Mouse (Mus musculus) heart, embryonic 13.5 days (tissue): ENCODE measurements around the gene Ccdc3. TPM values are rescaled to one million over a fixed set of nuclear protein-coding genes. Genes with fewer than 3 reads are reported as not detected.

Source experiments
- ATAC-seq: fragments of 200-750 bp; cut with Nextera tagmentation; 2 replicates; pipeline ENCODE4 v1.8.0; 2017; ENCODE audit warnings: moderate TSS enrichment; ENCODE audit not compliant: insufficient number of reproducible peaks, low FRiP score, low TSS enrichment; ENCODE audit errors: extremely low read depth
- H3K27ac ChIP-seq: fragments of 300-500 bp; sonication (generic); replicated peaks from 2 replicates; pipeline ENCODE4 v1.5.1; 2015; ENCODE audit warnings: moderate library complexity, mild to moderate bottlenecking, inconsistent platforms
- H3K27me3 ChIP-seq: fragments of 300-500 bp; sonication (generic); replicated peaks from 2 replicates; pipeline ENCODE4 v1.6.1; 2015; ENCODE audit warnings: mild to moderate bottlenecking, inconsistent platforms
- H3K36me3 ChIP-seq: fragments of 300-500 bp; sonication (generic); 2 replicates; pipeline ENCODE4 v1.6.1; 2015; ENCODE audit warnings: mild to moderate bottlenecking, inconsistent platforms
- H3K4me1 ChIP-seq: fragments of 300-500 bp; sonication (generic); 2 replicates; pipeline ENCODE4 v1.6.1; 2015; ENCODE audit warnings: inconsistent platforms
- H3K4me2 ChIP-seq: fragments of 300-500 bp; sonication (generic); 2 replicates; pipeline ENCODE4 v1.6.1; 2015; ENCODE audit warnings: inconsistent platforms, mild to moderate bottlenecking, moderate library complexity
- H3K4me3 ChIP-seq: fragments of 300-500 bp; sonication (generic); 2 replicates; pipeline ENCODE4 v1.5.1; 2015; ENCODE audit warnings: moderate library complexity, mild to moderate bottlenecking, inconsistent platforms
- H3K9ac ChIP-seq: fragments of 300-500 bp; sonication (generic); 2 replicates; pipeline ENCODE4 v1.6.1; 2015; ENCODE audit warnings: inconsistent platforms, mild to moderate bottlenecking, moderate library complexity
- H3K9me3 ChIP-seq: fragments of 300-500 bp; sonication (generic); 2 replicates; pipeline ENCODE4 v1.6.1; 2016; ENCODE audit warnings: inconsistent platforms
- WGBS: fragments of 180-500 bp; shearing (Covaris S2); methylation state at CpG from one replicate; pipeline ENCODE4 v1.1.7; 2015; ENCODE audit warnings: mixed read lengths; 5-methylcytosine and 5-hydroxymethylcytosine counted together
- polyA plus RNA-seq: library from polyadenylated mRNA; unstranded; fragments of >200 nt; fragmentation: Nextera tagmentation; extraction: Ambion mirVana; gene quantifications from 2 replicates; pipeline ENCODE4 v1.2.1, GENCODE M21; 2015

The Ccdc3 gene
- polyA plus RNA-seq, 1 experiment from 2014 or later = 10.6 TPM

DNA sequence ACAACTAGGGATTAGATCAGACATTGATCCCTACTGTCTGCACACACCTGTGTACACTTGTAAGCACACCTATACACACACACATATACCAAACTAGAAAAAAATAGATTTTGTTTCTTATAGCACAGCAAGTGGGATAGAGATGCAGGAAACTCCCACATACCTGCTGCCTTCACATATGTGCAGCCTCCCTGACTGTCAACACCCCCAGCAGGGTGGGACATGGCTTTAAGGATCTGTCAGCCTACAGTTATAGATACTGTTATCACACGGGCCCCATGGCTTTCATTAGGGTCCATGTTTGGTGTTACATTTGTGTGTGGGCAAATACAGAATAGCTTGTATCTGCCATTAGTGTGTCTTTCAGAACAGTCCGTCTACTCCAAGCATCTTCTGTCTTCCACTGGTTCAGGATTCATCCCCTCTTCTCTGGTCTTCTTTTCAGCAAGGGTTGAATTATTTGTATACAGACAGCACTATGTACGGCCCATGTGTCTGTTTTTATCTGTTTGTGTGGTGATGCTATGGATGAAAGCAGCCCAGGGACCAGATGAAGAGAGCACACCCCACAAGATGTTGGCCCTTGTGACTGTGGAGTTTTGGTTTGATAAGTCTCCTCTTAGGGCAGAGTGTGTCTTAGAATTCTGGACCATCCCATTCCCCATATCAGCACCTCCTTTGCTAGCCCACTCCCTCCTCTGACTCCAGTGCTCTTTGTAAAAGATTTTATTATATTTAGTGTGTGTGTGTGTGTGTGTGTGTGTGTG lies 24.5 kb downstream of the Ccdc3 start:
- no peaks in the 10 kb centered on the region for H3K27me3 ChIP-seq
- H3K4me3 ChIP-seq = no peak overlapping the region
- H3K9me3 ChIP-seq = no peaks in the 10 kb centered on the region
- H3K4me1 ChIP-seq = peaks cover 28% of the 10 kb centered on the region
- no peak overlapping the region for H3K4me2 ChIP-seq
- no peak for ATAC-seq
- H3K9ac ChIP-seq = no peak overlapping the region
- H3K36me3 ChIP-seq = no peaks in the 10 kb centered on the region
- H3K27ac ChIP-seq = no peak overlapping the region
- WGBS = 48% methylated on average over 3 of the region's 3 CpGs

DNA sequence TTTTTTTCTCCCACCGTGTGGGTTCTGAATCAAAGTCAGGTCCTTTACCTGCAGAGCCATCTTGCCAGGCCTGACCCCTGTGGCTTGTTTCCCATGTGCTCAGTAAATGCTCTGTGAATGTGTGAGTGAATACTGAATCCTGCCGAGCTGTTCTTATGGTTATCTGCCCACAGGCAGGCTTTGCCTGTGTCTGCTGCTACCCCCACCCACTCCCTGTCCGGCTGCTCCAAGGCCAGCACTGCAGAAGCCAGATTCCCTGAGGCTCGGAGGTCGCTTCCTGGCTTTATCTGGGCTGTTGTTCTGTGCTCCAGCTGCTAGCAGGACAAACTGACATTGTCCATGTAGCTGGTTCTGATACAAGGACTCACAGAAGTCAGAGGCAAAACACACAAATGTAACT lies 25.2 kb downstream of the Ccdc3 start:
- H3K27me3 ChIP-seq = no peaks in the 10 kb centered on the region
- H3K4me2 ChIP-seq = no peak overlapping the region
- H3K9me3 ChIP-seq = no peaks in the 10 kb centered on the region
- no peak overlapping the region for H3K9ac ChIP-seq
- ATAC-seq = no peak
- H3K36me3 ChIP-seq = no peaks in the 10 kb centered on the region
- WGBS = 19% methylated on average over 5 of the region's 5 CpGs
- peaks cover 23% of the 10 kb centered on the region for H3K4me1 ChIP-seq
- no peak overlapping the region for H3K4me3 ChIP-seq
- H3K27ac ChIP-seq = no peak overlapping the region; the same call in 1 of the 2 replicates

DNA sequence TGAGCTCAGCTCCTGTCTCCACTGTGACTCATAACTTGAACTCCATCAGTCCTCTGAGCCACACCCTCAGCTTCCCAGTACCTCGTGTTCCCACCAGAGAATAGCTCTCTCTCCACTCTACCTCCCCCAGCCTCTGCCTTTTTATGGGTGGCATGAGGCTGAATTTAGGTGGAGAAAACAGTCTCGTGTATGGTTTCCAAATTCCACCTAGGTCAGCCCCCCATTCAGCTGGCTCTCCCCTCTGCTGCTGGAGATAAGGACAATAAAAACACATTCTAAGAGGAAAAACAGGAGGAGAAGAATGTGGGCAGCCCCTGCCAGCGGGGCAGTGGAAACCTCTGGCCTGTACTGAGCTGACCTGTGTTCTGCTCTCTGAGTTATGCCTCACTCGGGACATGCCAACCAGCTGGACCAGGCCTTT lies 28.4 kb downstream of the Ccdc3 start:
- no peak overlapping the region for H3K4me3 ChIP-seq
- no peak overlapping the region for H3K27ac ChIP-seq
- WGBS = 28% methylated on average over 4 of the region's 4 CpGs
- H3K4me1 ChIP-seq = peaks cover 28% of the 10 kb centered on the region
- H3K4me2 ChIP-seq = no peak overlapping the region
- no peak overlapping the region for H3K9ac ChIP-seq
- no peaks in the 10 kb centered on the region for H3K36me3 ChIP-seq
- H3K27me3 ChIP-seq = no peaks in the 10 kb centered on the region
- H3K9me3 ChIP-seq = no peaks in the 10 kb centered on the region
- no peak for ATAC-seq

DNA sequence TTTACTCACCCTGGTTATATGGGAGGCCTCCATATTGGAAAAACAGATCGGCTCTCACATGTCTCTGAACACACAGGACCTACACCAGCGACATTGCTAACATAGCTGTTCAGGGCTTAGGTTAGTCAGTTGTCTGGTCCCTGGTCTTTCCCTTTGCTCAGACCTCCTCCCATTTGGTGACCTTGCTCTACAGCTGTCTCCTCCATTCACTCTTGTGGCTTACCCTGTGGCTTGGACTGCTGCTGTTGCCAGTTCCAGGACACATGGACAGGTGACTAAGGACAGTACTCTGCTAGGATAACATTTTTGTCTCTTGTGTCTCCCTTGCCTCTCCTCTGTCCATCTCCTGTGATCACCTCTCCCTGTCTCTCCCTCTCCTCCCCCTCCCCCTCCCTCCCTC lies 29.2 kb downstream of the Ccdc3 start:
- WGBS = 75% methylated on average over 2 of the region's 2 CpGs
- Histone ChIP-seq H3K4me3 (no peak overlapping the region), H3K9ac (no peak overlapping the region), H3K4me2 (no peak overlapping the region), H3K27ac (no peak overlapping the region), H3K27me3 (no peaks in the 10 kb centered on the region), H3K4me1 (peaks cover 31% of the 10 kb centered on the region), H3K36me3 (no peaks in the 10 kb centered on the region), H3K9me3 (no peaks in the 10 kb centered on the region)
- ATAC-seq = no peak

- peaks cover 12% of the 10 kb centered on the region for H3K4me1 ChIP-seq
- ATAC-seq = no peak
- H3K36me3 ChIP-seq = no peaks in the 10 kb centered on the region
- no peak overlapping the region for H3K27ac ChIP-seq
- H3K4me2 ChIP-seq = no peak overlapping the region
- H3K4me3 ChIP-seq = no peak overlapping the region
- no peaks in the 10 kb centered on the region for H3K9me3 ChIP-seq
- no peaks in the 10 kb centered on the region for H3K27me3 ChIP-seq
- 53% methylated on average over 4 of the region's 4 CpGs for WGBS
- no peak overlapping the region for H3K9ac ChIP-seq
Observed at GRCm38 (mm10) chr2:5170815-5171214, 33.2 kb downstream of the Ccdc3 start.

DNA sequence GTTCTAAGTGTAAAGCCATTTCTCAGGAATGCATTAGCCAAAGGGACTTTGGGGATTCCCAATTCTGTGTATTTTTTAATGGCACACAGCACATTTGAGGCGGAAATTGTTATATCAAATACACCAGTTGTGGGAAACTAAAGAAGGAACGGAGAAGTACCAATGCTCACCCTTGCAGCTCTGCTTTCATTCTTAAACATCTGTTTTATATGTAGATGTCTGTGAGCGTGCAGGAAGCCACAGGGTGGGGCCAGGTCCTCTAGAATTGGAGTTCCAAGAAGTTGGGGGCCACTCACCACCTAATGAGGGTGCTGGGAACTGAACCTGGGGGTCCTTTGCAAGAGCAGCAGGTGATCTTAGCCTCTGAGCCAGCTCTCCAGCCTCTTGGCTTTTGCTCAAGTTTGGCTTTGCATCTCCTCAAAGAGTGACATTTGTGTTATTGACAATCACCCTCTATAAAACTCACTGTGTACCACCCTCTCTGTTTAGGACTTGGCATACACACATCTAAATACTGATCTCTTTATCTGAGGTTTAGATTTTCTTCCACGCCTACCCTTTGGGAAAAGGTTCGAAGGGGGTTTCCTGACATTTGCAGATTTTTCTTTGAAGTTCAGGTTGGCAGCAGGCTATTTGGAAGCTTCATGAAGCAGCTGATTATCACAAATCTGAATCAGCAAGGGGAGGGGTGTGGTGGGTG lies 33.9 kb downstream of the Ccdc3 start:
- Histone ChIP-seq H3K9me3 (no peaks in the 10 kb centered on the region), H3K27me3 (no peaks in the 10 kb centered on the region), H3K36me3 (no peaks in the 10 kb centered on the region), H3K4me2 (no peak overlapping the region), H3K9ac (no peak overlapping the region), H3K27ac (no peak overlapping the region), H3K4me3 (no peak overlapping the region), H3K4me1 (peaks cover 8% of the 10 kb centered on the region; the same call in 1 of the 2 replicates)
- WGBS = 74% methylated on average over 5 of the region's 5 CpGs
- no peak for ATAC-seq

DNA sequence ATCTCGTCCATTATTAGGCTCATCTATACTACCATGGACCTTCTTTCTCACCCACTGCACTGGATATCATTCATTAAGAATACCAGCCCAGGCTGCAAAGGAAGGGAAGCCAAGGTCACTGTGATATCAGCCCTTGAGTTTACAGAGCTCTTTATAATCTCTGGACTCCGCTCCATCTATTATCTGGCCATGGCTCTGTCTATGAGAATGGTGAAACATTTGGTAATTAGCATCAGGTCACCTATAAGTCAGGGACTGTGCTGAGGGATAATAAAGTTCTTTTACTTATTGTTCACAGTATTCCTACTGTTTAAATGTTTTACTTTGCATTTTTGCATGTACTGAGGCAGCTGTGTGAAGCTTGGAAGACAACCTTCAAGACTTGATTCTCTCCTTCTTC lies 35.2 kb downstream of the Ccdc3 start:
- WGBS = 66% methylated on average over 2 of the region's 2 CpGs
- Histone ChIP-seq H3K4me2 (no peak overlapping the region), H3K4me3 (no peak overlapping the region), H3K36me3 (no peaks in the 10 kb centered on the region), H3K27me3 (no peaks in the 10 kb centered on the region), H3K9ac (no peak overlapping the region), H3K9me3 (no peaks in the 10 kb centered on the region), H3K27ac (no peak overlapping the region), H3K4me1 (peaks cover 13% of the 10 kb centered on the region; the same call in 1 of the 2 replicates)
- ATAC-seq = no peak

DNA sequence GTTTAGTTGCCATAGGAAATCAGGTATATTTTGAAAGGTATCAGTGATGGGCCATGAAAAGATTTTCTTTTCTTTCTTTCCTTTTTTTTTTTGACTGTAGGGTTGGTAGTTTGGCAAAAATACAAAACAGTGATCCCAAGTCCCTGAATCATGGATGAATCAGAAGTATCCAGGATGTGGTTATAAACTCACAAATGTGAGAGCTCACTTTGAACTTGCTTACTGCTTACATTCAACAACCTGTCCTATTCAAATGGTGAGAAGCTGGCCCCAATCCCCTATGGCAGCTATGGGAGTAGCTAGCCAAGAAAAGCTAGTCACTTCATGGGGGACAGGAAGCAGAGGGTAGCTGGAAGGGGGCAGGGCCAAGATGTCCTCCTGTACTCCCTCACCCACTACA lies 37.1 kb downstream of the Ccdc3 start:
- Histone ChIP-seq H3K4me2 (no peak overlapping the region), H3K27ac (no peak overlapping the region), H3K4me1 (peaks cover 13% of the 10 kb centered on the region; the same call in 1 of the 2 replicates), H3K36me3 (no peaks in the 10 kb centered on the region), H3K9ac (no peak overlapping the region), H3K9me3 (no peaks in the 10 kb centered on the region), H3K27me3 (no peaks in the 10 kb centered on the region), H3K4me3 (no peak overlapping the region)
- no peak for ATAC-seq

DNA sequence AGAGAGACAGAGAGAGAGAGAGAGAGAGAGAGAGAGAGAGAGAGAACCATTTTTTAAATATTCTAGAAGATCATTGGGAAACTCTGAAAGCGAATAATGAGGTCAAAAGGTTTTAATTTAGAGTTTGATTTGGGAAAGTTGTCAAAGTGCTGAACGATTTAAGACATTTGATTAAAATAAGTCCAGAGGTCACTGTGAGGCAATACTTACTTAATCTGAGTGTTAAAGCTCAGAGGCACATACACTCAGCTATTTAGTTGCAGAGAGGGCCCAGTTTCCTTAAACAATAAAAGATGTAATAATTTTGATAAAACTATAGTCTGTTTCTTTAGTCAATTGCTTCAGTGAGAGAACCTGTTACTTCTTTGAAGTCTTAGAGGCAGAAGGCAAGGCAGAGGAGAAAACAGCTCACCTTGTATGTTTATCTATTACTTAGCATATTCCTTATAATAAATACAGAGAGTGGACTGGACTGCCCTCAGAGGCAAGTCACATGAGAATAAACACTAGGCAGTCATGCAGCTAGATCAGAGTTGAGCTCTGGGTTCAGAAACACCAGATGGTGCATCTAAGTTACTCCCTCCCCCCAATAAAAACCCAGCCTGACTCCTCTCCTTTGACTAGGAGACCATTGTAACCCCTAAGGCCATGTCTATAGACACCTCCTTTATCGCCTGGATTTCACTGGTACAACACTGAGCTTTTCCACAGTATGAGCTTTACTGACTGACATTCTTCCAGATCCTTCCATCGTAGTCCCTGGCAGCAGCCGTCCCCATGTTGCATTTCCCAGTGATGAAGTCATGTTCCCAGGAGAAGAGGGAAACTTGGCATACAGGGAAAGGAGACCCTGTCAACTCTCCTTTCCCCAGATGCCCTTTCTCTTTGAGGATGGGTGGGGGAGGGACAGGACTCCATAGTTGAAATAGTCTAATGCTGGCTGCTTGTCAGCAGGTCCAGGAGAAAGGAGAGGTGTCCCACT lies 44.2 kb downstream of the Ccdc3 start:
- WGBS = 56% methylated on average over 5 of the region's 5 CpGs
- H3K27ac ChIP-seq = peak overlapping the region; percentile 20
- peak; percentile 51; the same call in 1 of the 2 replicates for ATAC-seq
- H3K4me1 ChIP-seq = peaks cover 33% of the 10 kb centered on the region
- no peaks in the 10 kb centered on the region for H3K36me3 ChIP-seq
- no peaks in the 10 kb centered on the region for H3K9me3 ChIP-seq
- H3K4me2 ChIP-seq = no peak overlapping the region
- H3K27me3 ChIP-seq = no peaks in the 10 kb centered on the region
- H3K4me3 ChIP-seq = no peak overlapping the region
- H3K9ac ChIP-seq = no peak overlapping the region

- Histone ChIP-seq H3K27me3 (no peaks in the 10 kb centered on the region), H3K27ac (no peak overlapping the region), H3K9me3 (peaks cover 2% of the 10 kb centered on the region; the same call in 1 of the 2 replicates), H3K4me2 (no peak overlapping the region), H3K36me3 (no peaks in the 10 kb centered on the region), H3K4me1 (peaks cover 28% of the 10 kb centered on the region), H3K9ac (no peak overlapping the region), H3K4me3 (no peak overlapping the region)
- ATAC-seq = no peak
- 60% methylated on average over 4 of the region's 4 CpGs for WGBS
Observed at GRCm38 (mm10) chr2:5184166-5184565, 46.6 kb downstream of the Ccdc3 start.

GRCm38 (mm10) chr2:5185631-5186030 lies 48.1 kb downstream of the Ccdc3 start:
- no peak for ATAC-seq
- Histone ChIP-seq H3K9ac (no peak overlapping the region), H3K36me3 (no peaks in the 10 kb centered on the region), H3K27me3 (no peaks in the 10 kb centered on the region), H3K4me1 (peaks cover 28% of the 10 kb centered on the region), H3K4me3 (no peak overlapping the region), H3K9me3 (peaks cover 2% of the 10 kb centered on the region; the same call in 1 of the 2 replicates), H3K4me2 (no peak overlapping the region), H3K27ac (no peak overlapping the region)
- 46% methylated on average over 3 of the region's 3 CpGs for WGBS
